Mouse (Mus musculus): ENCODE results near the gene Antxr2.

Antxr2 gene

GRCm38 (mm10) chr5:97906537-97907266 is 124.1 kb downstream of the Antxr2 start:
- DNase-seq: no peak

- DNase-seq: no peak
These were observed 125.0 kb downstream of the Antxr2 start for GRCm38 (mm10) chr5:97905856-97906255.

GRCm38 (mm10) chr5:97901096-97901495 is 129.7 kb downstream of the Antxr2 start:
- DNase-seq: no peak

- peak in 1 of 2 experiments; percentile 6 for DNase-seq
These were observed 131.5 kb downstream of the Antxr2 start for GRCm38 (mm10) chr5:97899321-97899720.

GRCm38 (mm10) chr5:97885427-97885826 is 145.4 kb downstream of the Antxr2 start:
- DNase-seq: no peak

- DNase-seq: no peak
These were observed 146.7 kb downstream of the Antxr2 start for GRCm38 (mm10) chr5:97884110-97884509.

- no peak for DNase-seq
These were observed 149.4 kb downstream of the Antxr2 start for GRCm38 (mm10) chr5:97881421-97881820.

- DNase-seq: no peak
These were observed 150.7 kb downstream of the Antxr2 start for GRCm38 (mm10) chr5:97880115-97880514.

GRCm38 (mm10) chr5:97878871-97879270 is 152.0 kb downstream of the Antxr2 start:
- DNase-seq: no peak

GRCm38 (mm10) chr5:97878215-97878794 is 152.5 kb downstream of the Antxr2 start:
- DNase-seq: no peak

- DNase-seq: no peak
These were observed 153.9 kb downstream of the Antxr2 start for GRCm38 (mm10) chr5:97876895-97877294.

GRCm38 (mm10) chr5:97867921-97868320 is 162.9 kb downstream of the Antxr2 start:
- no peak for DNase-seq

GRCm38 (mm10) chr5:97866975-97867374 is 163.9 kb downstream of the Antxr2 start:
- no peak for DNase-seq

GRCm38 (mm10) chr5:97857101-97857500 is 173.7 kb downstream of the Antxr2 start:
- DNase-seq: no peak

- DNase-seq: no peak
These were observed 178.7 kb downstream of the Antxr2 start for GRCm38 (mm10) chr5:97851981-97852748.

GRCm38 (mm10) chr5:97847204-97847895 is 183.5 kb downstream of the Antxr2 start:
- no peak for DNase-seq

- DNase-seq: no peak
These were observed 184.3 kb downstream of the Antxr2 start for GRCm38 (mm10) chr5:97846503-97846902.

GRCm38 (mm10) chr5:97842016-97842415 is 188.8 kb downstream of the Antxr2 start:
- DNase-seq: no peak

GRCm38 (mm10) chr5:97839924-97840279 is 190.9 kb downstream of the Antxr2 start:
- no peak for DNase-seq

GRCm38 (mm10) chr5:97839271-97839923 is 191.4 kb downstream of the Antxr2 start:
- DNase-seq: no peak

GRCm38 (mm10) chr5:97837333-97837732 is 193.5 kb downstream of the Antxr2 start:
- no peak for DNase-seq

GRCm38 (mm10) chr5:97835418-97835817 is 195.4 kb downstream of the Antxr2 start:
- DNase-seq: no peak

GRCm38 (mm10) chr5:97834770-97835169 is 196.1 kb downstream of the Antxr2 start:
- DNase-seq: no peak

Data from cerebellum, postnatal 36 days (tissue).